ENCODE assay signal across 8 mouse cellular contexts in the genomic region with DNA sequence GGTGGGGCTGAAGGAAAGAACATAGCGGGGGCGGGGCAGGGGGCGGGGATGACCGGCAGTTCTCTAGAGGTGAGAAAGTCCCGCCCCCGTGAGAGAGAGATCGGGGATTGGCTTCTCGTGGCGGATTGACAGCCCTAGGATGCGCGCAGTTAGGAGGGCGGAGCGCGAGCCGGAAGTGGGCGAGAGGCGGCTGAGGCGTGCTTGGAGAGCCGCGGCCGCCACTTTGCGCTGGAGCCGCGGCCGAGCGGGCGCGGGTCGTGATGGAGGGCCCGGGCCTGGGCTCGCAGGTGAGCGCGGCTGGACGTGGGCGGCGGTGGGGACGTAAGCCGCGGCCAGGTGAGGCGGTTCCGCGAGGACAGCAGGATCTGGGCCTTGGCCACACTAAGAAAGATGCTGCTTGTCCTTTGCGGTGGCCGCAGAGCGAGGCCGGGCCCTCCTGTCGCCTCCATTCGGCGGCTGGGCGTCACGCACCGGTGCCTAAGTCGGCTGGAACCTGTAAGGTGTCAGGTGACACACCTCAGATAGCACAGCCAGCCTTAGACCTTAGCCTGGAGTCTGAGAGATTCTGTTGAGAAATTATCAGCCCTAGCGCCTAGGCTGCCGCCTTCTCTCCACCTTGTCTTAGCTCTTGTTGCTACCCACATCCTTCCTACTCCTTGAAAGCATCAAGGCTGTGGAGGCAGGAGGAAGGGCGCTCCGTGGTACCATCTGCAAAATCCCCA. TPM values are rescaled to one million over a fixed set of nuclear protein-coding genes. Genes with fewer than 3 reads are reported as not detected.
DNase-seq lines count a peak whose midpoint lies in the region; ATAC-seq lines count a peak whose summit lies in the region.

TSS of gene Zdhhc13 (plus strand) at position 153 of the 722 bp plus-strand sequence.

- peak; percentile 99 for ATAC-seq in intestine, embryonic 14.5 days (replicated peaks; ENCODE audit: low FRiP score, low TSS enrichment, low read depth)

- H3K4me3 ChIP-seq in intestine, embryonic 14.5 days (ENCODE audit: low read depth, low read length): peak within 1 kb of the TSS; percentile 68

- H3K9me3 ChIP-seq in intestine, embryonic 14.5 days (ENCODE audit: control insufficient read depth, low read length): no peaks in the 10 kb centered on the region

- intact Hi-C loops in left cerebral cortex, postnatal 14 days (cut with DNase I): no loop called here

- H3K27ac ChIP-seq in intestine, embryonic 14.5 days (ENCODE audit: low read depth): peak within 1 kb of the TSS; percentile 40; the same call in 1 of the 2 replicates

- peaks cover 8% of the 10 kb centered on the region; the same call in 1 of the 2 replicates for H3K4me1 ChIP-seq in intestine, embryonic 14.5 days (replicated peaks; ENCODE audit: control insufficient read depth, insufficient read depth, low read length)

- H3K4me2 ChIP-seq in intestine, embryonic 14.5 days (ENCODE audit: low read length): peak within 1 kb of the TSS; percentile 78

- DNase-seq in adrenal gland, adult 18-20 months (ENCODE audit: low spot score in 2 of 2): peak; percentile 82 to 83
- peak; percentile 97 for DNase-seq in embryo, embryonic 11 days
- peak; percentile 87 for DNase-seq in gastrocnemius, postnatal 25 days
- DNase-seq in intestine, embryonic 14.5 days (ENCODE audit: low spot score): peak; percentile 88
- DNase-seq in left cerebral cortex, postnatal 14 days (ENCODE audit: low spot score in 2 of 2): peak; percentile 93 to 95
- peak; percentile 94 for DNase-seq in mesoderm, embryonic 11.5 days (ENCODE audit: low read depth, low spot score)
- DNase-seq in right cerebral cortex, postnatal 36 days (ENCODE audit: low spot score in 2 of 2): peak; percentile 92 to 95
- peak; percentile 93 for DNase-seq in yolk sac, embryonic 10.5 days (ENCODE audit: low spot score)

- under 1% methylated on average over 56 of the region's 57 CpGs for WGBS in intestine, embryonic 14.5 days

- H3K9ac ChIP-seq in intestine, embryonic 14.5 days (ENCODE audit: low read length): peak within 1 kb of the TSS; percentile 73

- no peaks in the 10 kb centered on the region; the same call in 1 of the 2 replicates for H3K36me3 ChIP-seq in intestine, embryonic 14.5 days (ENCODE audit: control insufficient read depth, insufficient read depth, low read length)

- H3K27me3 ChIP-seq in intestine, embryonic 14.5 days (replicated peaks; ENCODE audit: control insufficient read depth, insufficient read depth, low read length): no peaks in the 10 kb centered on the region

RNA-seq across cellular contexts. Expression of gene Zdhhc13, which starts in this region (rescaled TPM):
- total RNA-seq in adrenal gland, adult 18-20 months (2021): 1 to 10 TPM; 7.8 to 8.2 TPM
- total RNA-seq in gastrocnemius, postnatal 25 days (2021): 1 to 10 TPM; 3.9 to 4.1 TPM
- polyA plus RNA-seq in intestine, embryonic 14.5 days (2014; fragmentation: Nextera tagmentation; extraction: Ambion mirVana): 39.0 and 39.1 TPM in 2 replicates
- 10 to 100 TPM; 28.9 to 29.3 TPM for total RNA-seq in left cerebral cortex, postnatal 14 days (2021)

Comparison
In these comparisons a context has a peak if more than half of its experiments do, and no peak if none do; other contexts are left out.
1. Peak in every context shown above with its lines: DNase-seq, ATAC-seq, H3K4me3 ChIP-seq and H3K27ac ChIP-seq.